Mouse (Mus musculus) forebrain, embryonic 12.5 days (tissue): ENCODE measurements at regions not wholly inside any gene's neighbourhood (a gene's known extent, or its start where the extent isn't known, plus 50 kb on each side); places are given as distances from the start of the nearest gene placed in this dataset.

Source experiments
- ATAC-seq: fragments of 200-750 bp; cut with Nextera tagmentation; 2 replicates; pipeline ENCODE4 v1.8.0; 2017; ENCODE audit warnings: moderate TSS enrichment; ENCODE audit not compliant: low FRiP score
- H3K27ac ChIP-seq: fragments of 300-500 bp; sonication (generic); 2 replicates; pipeline ENCODE4 v1.5.1; 2016; ENCODE audit warnings: mild to moderate bottlenecking
- H3K27me3 ChIP-seq: fragments of 300-500 bp; sonication (generic); 2 replicates; pipeline ENCODE4 v1.6.1; 2016; ENCODE audit warnings: mild to moderate bottlenecking
- H3K36me3 ChIP-seq: fragments of 300-500 bp; sonication (generic); replicated peaks from 2 replicates; pipeline ENCODE4 v1.6.1; 2016; ENCODE audit warnings: mild to moderate bottlenecking
- H3K4me1 ChIP-seq: fragments of 300-500 bp; sonication (generic); 2 replicates; pipeline ENCODE4 v1.6.1; 2016
- H3K4me2 ChIP-seq: fragments of 300-500 bp; sonication (generic); 2 replicates; pipeline ENCODE4 v1.6.1; 2016; ENCODE audit warnings: mild to moderate bottlenecking, moderate library complexity
- H3K4me3 ChIP-seq: fragments of 300-500 bp; sonication (generic); replicated peaks from 2 replicates; pipeline ENCODE4 v1.5.1; 2016; ENCODE audit warnings: mild to moderate bottlenecking
- H3K9ac ChIP-seq: fragments of 300-500 bp; sonication (generic); 2 replicates; pipeline ENCODE4 v1.6.1; 2016; ENCODE audit warnings: mild to moderate bottlenecking
- H3K9me3 ChIP-seq: fragments of 300-500 bp; sonication (generic); 2 replicates; pipeline ENCODE4 v1.6.1; 2016
- WGBS: fragments of 180-500 bp; shearing (Covaris S2); methylation state at CpG from one replicate; pipeline ENCODE4 v1.1.7; 2016; 5-methylcytosine and 5-hydroxymethylcytosine counted together

DNA sequence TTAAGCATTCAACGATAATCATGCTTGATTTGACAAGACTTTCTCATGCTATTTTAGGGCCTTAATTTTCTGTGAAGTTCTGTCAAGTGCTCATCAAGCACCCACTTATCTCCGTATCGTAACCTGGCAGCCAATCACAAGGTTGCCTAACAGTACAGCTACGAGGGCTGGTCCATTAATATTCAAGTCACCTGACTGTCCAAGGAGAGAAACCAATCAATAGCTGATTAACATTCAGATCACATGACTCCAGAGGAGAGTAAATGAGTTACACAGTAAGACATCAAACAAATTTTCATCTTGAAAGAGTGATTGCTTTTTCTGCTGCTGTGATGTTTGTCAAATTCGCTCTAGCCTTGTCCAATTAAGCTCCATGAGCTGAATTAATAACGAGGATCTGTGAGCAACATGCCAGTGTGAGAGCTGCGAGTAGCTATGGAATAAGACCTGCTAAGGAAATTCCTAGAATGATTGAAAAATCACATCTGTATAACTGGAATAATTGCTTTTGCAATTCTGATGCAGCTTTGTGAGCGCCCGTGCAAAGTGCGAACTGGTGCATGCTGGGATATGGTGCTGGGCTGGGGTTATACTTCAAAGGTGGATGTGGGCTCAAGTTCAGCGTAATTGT is 181.9 kb upstream of the Tle1 start:
- ATAC-seq, result peak; percentile 77
- Histone ChIP-seq H3K36me3 (no peaks in the 10 kb centered on the region), H3K27ac (0 out of 2 replicates have a peak overlapping the region, but pooled peaks have one; percentile 31), H3K9ac (no peak overlapping the region), H3K27me3 (peaks cover 27% of the 10 kb centered on the region), H3K4me2 (peak overlapping the region; percentile 43), H3K9me3 (no peaks in the 10 kb centered on the region), H3K4me3 (0 out of 2 replicates have a peak overlapping the region, but pooled peaks have one; percentile 3), H3K4me1 (peaks cover 49% of the 10 kb centered on the region)
- WGBS, result 24% methylated on average over 11 of the region's 11 CpGs

DNA sequence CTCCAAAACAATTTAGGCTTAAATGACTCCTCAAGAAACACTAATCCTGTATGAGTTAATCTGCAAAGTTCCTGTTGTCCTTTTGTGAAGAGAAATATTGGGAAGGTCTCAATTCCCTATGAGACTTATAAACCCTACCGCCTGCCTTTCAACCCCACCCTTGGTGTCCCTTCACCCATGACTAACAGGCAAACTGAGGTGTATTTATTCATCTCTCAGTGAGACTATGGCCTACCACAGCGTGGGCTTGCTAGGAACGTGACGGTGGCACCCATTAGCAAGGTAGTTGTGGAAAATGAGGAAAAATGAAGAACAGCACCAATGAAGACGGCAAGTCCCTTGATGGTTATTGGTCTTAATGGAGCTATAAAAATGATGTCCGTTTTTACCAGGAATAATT is 181.0 kb upstream of the Tle1 start:
- peaks cover 25% of the 10 kb centered on the region for H3K27me3 ChIP-seq
- no peak overlapping the region for H3K27ac ChIP-seq
- no peak for ATAC-seq
- WGBS, result 19% methylated on average over 6 of the region's 6 CpGs
- peaks cover 49% of the 10 kb centered on the region for H3K4me1 ChIP-seq
- H3K36me3 ChIP-seq, result no peaks in the 10 kb centered on the region
- no peaks in the 10 kb centered on the region for H3K9me3 ChIP-seq
- H3K9ac ChIP-seq, result no peak overlapping the region
- H3K4me3 ChIP-seq, result no peak overlapping the region
- no peak overlapping the region for H3K4me2 ChIP-seq

DNA sequence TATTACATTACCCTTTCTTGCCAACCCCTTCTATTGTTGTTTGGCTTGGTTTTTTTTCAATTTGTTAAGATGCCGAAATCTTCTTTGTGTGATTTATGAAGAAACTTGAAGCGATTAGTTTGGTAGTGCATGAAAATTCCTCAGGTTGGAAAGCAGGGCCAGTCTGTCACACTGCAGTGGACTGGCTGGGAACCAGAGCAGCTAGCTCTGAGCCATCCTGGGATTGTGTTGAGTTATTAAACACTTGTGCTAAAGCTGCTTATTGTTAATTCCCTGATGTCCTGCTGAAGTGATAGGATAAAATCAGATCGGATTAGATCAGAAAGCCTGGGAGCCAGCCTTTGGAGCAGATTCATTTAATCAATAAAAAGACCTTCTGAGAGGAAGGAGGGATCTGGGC is 180.4 kb upstream of the Tle1 start:
- no peak overlapping the region for H3K9ac ChIP-seq
- 14% methylated on average over 3 of the region's 3 CpGs for WGBS

DNA sequence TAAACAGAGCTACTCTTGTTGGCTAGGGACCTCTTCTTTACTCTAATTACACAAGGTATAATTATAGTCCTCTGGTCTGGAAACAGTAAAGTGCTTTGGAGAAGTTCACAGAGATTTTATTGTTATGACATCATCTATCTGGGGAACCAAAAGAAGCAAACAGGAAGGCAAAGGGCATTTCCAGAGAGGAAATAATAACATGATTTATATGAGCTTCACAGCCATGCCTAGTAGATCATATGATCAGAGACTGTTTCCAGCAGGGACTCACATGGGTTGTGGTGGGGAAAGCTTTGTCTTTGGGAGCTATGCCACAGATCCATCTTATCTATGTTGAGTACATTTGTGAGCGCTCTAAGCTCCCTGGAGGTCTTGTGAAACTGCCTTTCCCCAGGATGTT is 178.8 kb upstream of the Tle1 start:
- Histone ChIP-seq H3K4me2 (no peak overlapping the region), H3K27me3 (peaks cover 24% of the 10 kb centered on the region), H3K4me3 (no peak overlapping the region), H3K9me3 (no peaks in the 10 kb centered on the region), H3K27ac (no peak overlapping the region), H3K36me3 (no peaks in the 10 kb centered on the region), H3K9ac (no peak overlapping the region), H3K4me1 (peaks cover 33% of the 10 kb centered on the region)
- ATAC-seq, result no peak
- WGBS, result 91% methylated on average over 1 of the region's 1 CpGs

More for the DNA sequence above, 180.4 kb upstream of the Tle1 start:
- Histone ChIP-seq H3K27ac (no peak overlapping the region), H3K4me3 (no peak overlapping the region), H3K27me3 (peaks cover 27% of the 10 kb centered on the region), H3K4me1 (peaks cover 49% of the 10 kb centered on the region), H3K9me3 (no peaks in the 10 kb centered on the region), H3K36me3 (no peaks in the 10 kb centered on the region), H3K4me2 (no peak overlapping the region)
- no peak for ATAC-seq

DNA sequence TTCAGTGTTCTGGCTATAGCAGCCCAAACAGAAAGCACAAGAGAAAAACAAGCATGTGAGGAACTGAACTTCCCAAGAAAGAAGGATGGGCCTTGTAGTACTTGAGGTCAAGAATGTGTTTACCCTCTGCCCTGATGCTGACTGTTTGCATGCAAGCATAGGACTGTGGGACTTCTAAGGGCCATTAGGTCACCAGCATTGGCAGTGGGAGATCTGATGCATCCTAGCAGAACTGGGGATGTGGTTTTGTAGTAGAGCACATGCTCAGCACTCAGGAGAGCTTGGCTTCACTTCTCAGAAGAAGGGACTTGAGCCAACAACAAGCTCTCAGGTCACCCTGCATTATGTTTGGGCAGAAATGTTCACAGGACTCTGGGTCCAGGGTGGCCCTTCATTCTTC is 178.3 kb upstream of the Tle1 start:
- Histone ChIP-seq H3K27ac (no peak overlapping the region), H3K9ac (no peak overlapping the region), H3K4me3 (no peak overlapping the region), H3K9me3 (no peaks in the 10 kb centered on the region), H3K4me2 (no peak overlapping the region), H3K4me1 (peaks cover 28% of the 10 kb centered on the region), H3K36me3 (no peaks in the 10 kb centered on the region), H3K27me3 (peaks cover 24% of the 10 kb centered on the region)
- no peak for ATAC-seq

DNA sequence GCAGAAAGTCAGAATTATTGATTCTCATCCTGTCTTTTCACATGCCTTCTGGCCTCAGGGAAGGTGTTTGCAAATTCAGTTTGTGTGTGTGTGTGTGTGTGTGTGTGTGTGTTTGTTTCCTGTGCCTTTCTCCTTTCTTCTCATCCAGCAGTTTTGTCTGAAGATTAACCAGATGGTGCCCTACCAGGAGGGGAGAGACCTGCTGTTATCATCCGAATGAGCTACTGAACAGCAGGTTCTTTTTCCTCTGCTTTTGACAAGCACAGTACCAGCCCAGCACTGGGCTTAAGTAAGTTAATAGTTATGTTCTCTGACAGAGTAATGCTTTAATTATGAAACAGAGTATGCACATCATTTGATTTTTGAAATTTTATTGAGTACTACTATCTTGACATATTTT is 176.8 kb upstream of the Tle1 start:
- no peak overlapping the region for H3K9ac ChIP-seq
- ATAC-seq, result no peak
- H3K36me3 ChIP-seq, result no peaks in the 10 kb centered on the region
- no peak overlapping the region for H3K4me2 ChIP-seq
- peaks cover 13% of the 10 kb centered on the region for H3K4me1 ChIP-seq
- no peaks in the 10 kb centered on the region for H3K9me3 ChIP-seq
- peaks cover 21% of the 10 kb centered on the region for H3K27me3 ChIP-seq
- no peak overlapping the region for H3K4me3 ChIP-seq
- H3K27ac ChIP-seq, result no peak overlapping the region
- WGBS, result 13% methylated on average over 1 of the region's 1 CpGs

DNA sequence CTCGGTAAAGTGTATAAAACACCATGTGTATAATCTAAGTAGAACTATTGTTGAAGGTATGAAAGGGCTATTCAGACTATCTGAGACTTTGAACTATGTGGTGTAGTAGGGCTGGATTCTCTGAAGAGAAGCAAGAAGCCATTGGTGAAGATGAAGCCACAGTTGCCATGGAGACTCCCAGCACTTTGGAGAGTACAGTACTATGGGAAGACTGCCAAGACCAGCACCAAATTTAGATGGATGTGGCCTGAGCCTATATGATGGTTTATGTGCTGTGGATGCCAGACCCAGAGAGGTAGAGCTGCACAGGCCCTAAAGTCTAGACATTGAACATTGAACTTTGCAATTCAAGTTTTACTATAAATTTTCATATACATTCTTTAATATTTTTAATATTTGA is 151.3 kb upstream of the Tle1 start:
- no peak overlapping the region for H3K9ac ChIP-seq
- H3K27ac ChIP-seq, result no peak overlapping the region
- H3K4me3 ChIP-seq, result no peak overlapping the region
- no peaks in the 10 kb centered on the region for H3K27me3 ChIP-seq
- H3K9me3 ChIP-seq, result no peaks in the 10 kb centered on the region
- H3K4me2 ChIP-seq, result no peak overlapping the region
- 45% methylated on average over 1 of the region's 1 CpGs for WGBS
- no peaks in the 10 kb centered on the region for H3K4me1 ChIP-seq
- H3K36me3 ChIP-seq, result no peaks in the 10 kb centered on the region
- peak; percentile 23; the same call in 1 of the 2 replicates for ATAC-seq

DNA sequence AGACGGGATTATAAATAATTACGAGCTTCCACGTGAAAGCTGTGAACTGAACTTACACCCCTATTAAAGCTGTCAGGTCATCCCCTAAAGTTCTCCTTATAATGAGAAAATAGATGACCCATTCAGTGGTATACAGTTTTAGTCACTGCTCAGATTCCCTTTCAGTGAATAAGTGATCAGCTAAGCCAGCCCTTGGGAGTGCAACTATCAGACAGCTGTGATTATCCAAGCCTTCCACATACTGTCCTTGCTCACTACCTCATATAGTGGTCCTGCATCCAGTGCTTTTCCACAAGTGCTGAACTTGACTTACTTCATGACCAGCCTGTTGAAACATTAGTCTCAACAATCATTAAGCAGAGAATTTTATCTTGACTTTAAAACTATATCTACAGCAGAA is 131.2 kb upstream of the Tle1 start:
- H3K36me3 ChIP-seq, result no peaks in the 10 kb centered on the region
- no peak for ATAC-seq
- H3K9me3 ChIP-seq, result no peaks in the 10 kb centered on the region
- 68% methylated on average over 3 of the region's 3 CpGs for WGBS
- no peaks in the 10 kb centered on the region for H3K4me1 ChIP-seq
- 0 out of 2 replicates have a peak, but pooled peaks cover 2% of the 10 kb centered on the region for H3K27me3 ChIP-seq
- no peak overlapping the region for H3K9ac ChIP-seq
- H3K4me3 ChIP-seq, result no peak overlapping the region
- no peak overlapping the region for H3K27ac ChIP-seq
- H3K4me2 ChIP-seq, result no peak overlapping the region

DNA sequence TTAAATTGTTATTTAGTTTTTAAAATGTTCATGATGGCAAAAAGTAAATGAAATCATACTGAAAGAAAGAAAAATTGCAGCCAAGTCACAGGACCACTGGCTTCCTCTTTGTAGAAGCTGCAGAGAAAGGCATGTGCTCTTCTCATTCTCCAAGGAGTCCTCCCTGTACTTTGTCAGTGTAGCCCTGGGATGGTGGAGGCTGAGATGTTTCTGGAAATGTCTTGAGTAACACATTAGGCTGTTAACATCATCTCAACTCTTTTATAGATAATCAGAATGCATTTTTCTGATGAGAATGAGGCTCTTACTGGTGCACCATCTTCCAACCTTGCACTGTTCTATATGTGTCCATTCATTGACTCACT is 128.3 kb upstream of the Tle1 start:
- H3K27me3 ChIP-seq, result 0 out of 2 replicates have a peak, but pooled peaks cover 6% of the 10 kb centered on the region
- no peak overlapping the region for H3K9ac ChIP-seq
- no peak overlapping the region for H3K27ac ChIP-seq
- no peaks in the 10 kb centered on the region for H3K9me3 ChIP-seq
- no peaks in the 10 kb centered on the region for H3K4me1 ChIP-seq
- H3K4me3 ChIP-seq, result no peak overlapping the region
- H3K4me2 ChIP-seq, result no peak overlapping the region
- peak; percentile 43; the same call in 1 of the 2 replicates for ATAC-seq
- no peaks in the 10 kb centered on the region for H3K36me3 ChIP-seq

DNA sequence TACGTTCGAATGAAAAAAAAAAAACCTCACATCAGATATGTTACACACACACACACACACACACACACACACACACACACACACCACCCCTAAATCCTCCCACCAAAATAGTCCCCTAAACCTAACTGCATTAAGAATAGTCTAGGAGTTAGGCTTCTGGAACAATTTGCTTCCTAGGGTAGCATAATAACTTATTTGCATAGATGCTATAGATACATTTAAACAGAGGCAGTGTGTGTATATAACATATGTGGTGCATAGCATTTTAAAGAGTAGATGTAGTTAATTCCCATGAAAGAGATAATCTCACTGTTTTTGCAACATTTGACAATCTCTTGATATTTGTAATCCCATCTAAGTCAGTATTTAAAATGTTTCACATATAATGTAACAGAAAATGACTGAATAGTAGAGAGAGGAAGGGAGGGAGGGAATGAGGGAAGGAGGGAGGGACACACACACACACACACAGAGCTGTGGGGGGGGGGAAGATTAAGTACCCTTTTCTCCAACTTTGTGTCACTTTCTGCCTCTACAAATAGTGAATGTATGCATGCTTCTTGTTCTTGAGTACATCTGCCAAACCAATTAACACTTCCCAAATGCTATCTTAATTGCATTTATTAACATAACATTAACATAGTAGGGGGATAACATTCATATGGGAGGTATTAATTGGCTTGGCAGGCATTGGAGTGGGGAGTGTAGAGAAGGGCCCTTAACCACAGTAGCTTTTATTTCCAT is 127.7 kb upstream of the Tle1 start:
- WGBS, result 87% methylated on average over 2 of the region's 2 CpGs
- peak; percentile 86 for ATAC-seq
- H3K27ac ChIP-seq, result no peak overlapping the region

DNA sequence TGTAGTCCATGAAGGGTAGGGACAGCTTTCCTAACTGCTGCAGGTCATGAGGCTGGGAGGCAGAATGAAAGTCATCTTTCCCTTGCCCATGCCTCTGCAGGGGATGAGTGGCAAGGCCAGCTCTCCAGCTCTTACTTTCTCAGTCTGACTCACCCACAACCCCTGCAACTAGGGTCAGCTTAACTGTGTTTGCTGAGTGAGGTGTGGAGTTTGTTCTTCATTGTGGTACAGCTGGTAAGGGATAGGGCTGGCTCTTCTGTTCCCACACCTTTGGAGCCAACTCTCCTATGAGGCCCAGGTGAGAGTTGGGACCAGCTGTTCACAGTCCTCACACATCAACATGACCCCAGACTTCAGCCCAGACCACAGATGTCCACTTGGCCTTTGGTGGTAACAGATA is 124.2 kb upstream of the Tle1 start:
- H3K36me3 ChIP-seq, result no peaks in the 10 kb centered on the region

More for the DNA sequence above, 127.7 kb upstream of the Tle1 start:
- Histone ChIP-seq H3K4me1 (no peaks in the 10 kb centered on the region), H3K9ac (no peak overlapping the region), H3K4me3 (no peak overlapping the region), H3K36me3 (no peaks in the 10 kb centered on the region), H3K9me3 (no peaks in the 10 kb centered on the region), H3K27me3 (0 out of 2 replicates have a peak, but pooled peaks cover 6% of the 10 kb centered on the region), H3K4me2 (no peak overlapping the region)

DNA sequence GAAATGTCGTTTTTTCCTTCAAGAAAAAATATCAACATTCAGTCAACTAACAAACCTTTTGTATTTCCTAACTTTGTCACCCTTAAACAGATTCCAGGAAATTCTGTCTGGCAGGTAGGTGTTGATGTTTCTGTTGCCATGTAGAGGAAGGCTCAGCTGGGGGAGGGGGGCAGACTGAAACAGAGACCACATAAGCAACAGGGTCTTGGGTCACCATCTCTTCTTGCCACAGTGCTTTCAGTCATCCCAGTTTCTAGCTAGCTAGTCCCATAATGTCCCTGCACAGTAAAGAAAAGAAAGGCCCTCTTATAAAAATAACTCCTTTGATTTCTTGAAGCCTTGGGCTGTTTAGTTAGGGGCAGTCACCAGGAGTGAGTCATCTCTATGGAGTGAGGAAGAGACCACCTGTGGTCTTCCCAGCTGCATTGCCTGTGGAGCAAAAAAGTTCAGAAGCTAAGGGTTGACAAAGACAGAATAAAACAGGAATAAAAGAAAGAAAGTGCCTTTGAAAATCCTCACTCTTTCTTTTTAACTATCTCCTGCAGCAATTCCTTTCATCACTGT is 84.5 kb upstream of the Tle1 start:
- no peak overlapping the region for H3K9ac ChIP-seq
- H3K9me3 ChIP-seq, result no peaks in the 10 kb centered on the region
- 71% methylated on average over 1 of the region's 1 CpGs for WGBS
- no peaks in the 10 kb centered on the region for H3K27me3 ChIP-seq
- no peaks in the 10 kb centered on the region for H3K36me3 ChIP-seq
- no peaks in the 10 kb centered on the region for H3K4me1 ChIP-seq
- no peak for ATAC-seq
- H3K4me3 ChIP-seq, result no peak overlapping the region
- H3K4me2 ChIP-seq, result no peak overlapping the region
- no peak overlapping the region for H3K27ac ChIP-seq

More for the DNA sequence above, 124.2 kb upstream of the Tle1 start:
- H3K27me3 ChIP-seq, result 0 out of 2 replicates have a peak, but pooled peaks cover 6% of the 10 kb centered on the region
- H3K9ac ChIP-seq, result no peak overlapping the region
- ATAC-seq, result no peak
- no peak overlapping the region for H3K4me2 ChIP-seq
- no peak overlapping the region for H3K4me3 ChIP-seq
- no peaks in the 10 kb centered on the region for H3K9me3 ChIP-seq
- H3K4me1 ChIP-seq, result no peaks in the 10 kb centered on the region
- no peak overlapping the region for H3K27ac ChIP-seq

DNA sequence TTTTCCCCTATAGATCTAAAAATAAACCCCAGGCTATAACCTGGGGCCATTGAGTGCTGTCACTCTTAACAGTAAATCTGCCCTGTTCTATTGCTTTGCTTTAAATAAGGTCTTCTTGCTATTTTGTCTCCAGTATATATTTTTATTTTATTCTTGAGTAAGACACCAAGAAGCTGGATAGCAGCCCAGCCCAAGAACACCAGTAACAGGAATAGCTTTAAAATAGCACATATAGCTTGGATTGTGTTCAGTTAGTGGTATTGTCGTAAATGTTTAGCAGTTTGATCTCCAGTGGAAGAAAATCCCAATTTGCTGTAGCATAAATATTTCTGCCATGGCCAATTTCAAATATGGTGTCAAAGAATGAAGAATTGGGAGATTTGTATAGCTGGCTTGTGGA is 49.8 kb upstream of the Tle1 start:
- Histone ChIP-seq H3K9me3 (no peaks in the 10 kb centered on the region), H3K4me3 (no peak overlapping the region), H3K27me3 (no peaks in the 10 kb centered on the region), H3K4me1 (no peaks in the 10 kb centered on the region), H3K36me3 (no peaks in the 10 kb centered on the region), H3K27ac (no peak overlapping the region), H3K9ac (no peak overlapping the region), H3K4me2 (no peak overlapping the region)
- 88% methylated on average over 1 of the region's 1 CpGs for WGBS
- no peak for ATAC-seq
